Mouse (Mus musculus) inflammation-experienced regulatory T-cells, adult 6 months (primary cell): ENCODE measurements around the gene Actn4. TPM values are rescaled to one million over a fixed set of nuclear protein-coding genes. Genes with fewer than 3 reads are reported as not detected.

ENCODE experiments used
- ATAC-seq: one replicate; pipeline ENCODE4 v1.8.0; 2017
- polyA plus RNA-seq, 3 experiments: library from polyadenylated mRNA; unstranded; fragments of 100-300 nt; shearing (Covaris generic); gene quantifications; one replicate each; pipeline ENCODE4 v1.2.1; 2017

Actn4 gene
- 100 to 1,000 TPM in 1 of 3 experiments, 10 to 100 TPM in 2; 74.2 to 145 (median 93.4) TPM for polyA plus RNA-seq

DNA sequence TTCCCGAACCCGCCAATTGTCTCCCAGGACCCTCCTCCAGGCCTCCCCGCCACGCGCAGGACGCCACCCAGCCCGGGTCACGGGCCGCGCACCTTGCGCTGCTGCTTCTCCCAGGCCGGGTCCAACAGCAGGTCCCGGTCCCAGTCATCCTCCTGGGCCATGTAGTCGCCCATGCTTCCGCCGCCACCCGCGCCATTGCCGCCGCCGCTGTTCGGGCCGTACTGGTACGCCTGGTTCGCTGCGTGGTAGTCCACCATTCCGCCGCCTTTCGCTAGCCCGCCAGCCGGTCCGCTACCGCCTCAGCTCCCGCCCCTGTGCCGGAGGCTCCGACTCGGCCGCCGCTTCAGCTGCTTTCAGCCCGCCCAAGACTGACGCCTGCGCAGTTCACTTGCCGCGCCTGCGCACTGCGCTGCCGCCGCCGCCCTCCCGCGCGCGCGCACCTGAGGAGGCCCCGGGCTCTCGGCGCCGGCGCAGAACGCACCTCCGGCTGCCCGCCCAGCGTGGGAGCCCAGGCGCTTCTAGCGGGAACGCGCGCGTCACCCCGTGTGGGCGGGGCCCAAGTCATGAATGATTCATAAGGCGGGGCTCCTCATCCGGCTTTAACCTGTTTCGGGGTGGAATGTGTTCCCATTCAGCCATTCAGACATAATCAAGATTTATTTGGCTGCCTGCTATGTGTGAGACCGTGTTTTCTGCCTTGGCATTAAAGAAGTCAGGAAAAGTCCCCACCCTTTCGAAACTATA is at the start of gene Actn4:
TSS of gene Actn4 (minus strand) at position 414 of the 744 bp plus-strand sequence.
- peak; percentile 95 for ATAC-seq

DNA sequence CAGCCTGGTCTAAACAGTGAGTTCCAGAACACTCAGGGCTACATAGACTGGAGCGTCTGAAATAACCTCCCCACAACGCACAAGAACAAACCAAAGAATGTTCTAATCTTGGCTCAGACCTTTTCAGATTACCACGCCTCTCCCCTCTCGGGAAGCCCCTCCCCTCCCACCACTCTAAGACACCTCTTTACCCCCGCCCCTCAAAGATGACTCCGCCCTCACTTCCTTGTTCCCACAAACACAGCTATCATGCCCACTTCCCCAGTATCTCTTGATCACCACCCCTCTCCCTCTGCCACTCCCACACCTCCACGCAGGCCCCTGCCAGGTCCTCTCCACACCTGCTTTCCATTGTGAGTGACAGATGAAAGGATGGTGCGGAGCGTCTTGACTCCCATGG is 46.6 kb upstream of the Actn4 start:
- ATAC-seq: no peak

DNA sequence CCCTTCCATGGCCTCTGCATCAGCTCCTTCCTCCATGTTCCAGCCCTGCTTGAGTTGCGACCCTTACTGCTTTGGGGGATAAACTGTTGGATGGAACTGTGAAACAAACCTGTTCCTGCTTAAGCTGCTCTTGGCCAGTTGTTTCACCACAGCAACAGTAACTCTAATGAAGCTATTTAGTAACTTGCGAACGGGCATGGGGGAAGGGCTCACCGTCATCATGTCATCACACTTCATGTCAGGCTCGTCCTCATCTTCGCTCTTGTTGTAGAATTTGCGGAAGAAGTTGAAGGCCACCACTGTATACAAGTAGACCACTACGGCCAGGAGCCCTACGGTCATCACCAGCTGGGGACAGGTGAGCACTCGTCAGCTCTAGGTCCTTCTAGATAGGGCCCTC is 46.0 kb upstream of the Actn4 start:
- no peak for ATAC-seq

DNA sequence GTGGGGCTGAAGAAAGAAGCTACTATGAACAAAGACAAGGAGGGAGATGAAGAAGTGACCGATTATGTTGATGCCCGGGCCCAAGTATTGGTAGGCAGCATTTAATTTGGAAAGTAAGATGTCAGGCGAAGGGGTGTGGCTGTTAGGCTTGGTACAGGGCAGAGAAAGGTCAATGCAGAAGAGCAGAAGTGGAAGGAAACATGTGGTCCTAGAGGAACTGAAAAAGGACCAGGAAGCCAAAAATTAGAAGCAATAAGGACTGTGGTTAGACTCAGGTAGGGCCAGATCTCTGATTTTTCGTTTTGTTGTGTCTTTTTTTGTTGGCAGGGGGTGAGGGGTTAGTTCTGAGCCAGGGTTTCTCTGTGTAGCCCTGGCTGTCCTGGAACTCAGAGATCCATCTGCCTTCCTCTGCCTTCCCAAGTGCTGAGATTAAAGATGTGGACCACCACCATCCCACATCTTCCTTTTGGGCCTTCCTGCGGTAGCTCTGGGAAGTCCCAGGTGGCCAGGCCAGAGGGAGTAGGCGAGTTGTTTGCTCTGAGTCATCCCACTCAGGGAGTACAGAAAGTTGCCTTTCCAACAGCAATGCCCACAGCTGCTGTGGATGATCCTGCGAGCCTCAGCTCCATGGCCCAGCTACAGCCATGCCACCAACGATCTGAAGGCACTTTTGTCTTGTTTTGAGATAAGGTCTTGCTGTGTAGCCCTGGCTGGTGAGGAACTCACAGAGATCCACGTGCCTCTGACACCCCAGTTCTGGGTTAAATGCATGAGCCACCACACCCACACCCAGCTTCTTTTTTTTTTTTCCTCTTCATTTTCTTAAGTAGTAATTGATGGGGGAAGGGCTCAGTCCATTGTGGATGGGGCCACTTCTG is 45.3 kb upstream of the Actn4 start:
- no peak for ATAC-seq

DNA sequence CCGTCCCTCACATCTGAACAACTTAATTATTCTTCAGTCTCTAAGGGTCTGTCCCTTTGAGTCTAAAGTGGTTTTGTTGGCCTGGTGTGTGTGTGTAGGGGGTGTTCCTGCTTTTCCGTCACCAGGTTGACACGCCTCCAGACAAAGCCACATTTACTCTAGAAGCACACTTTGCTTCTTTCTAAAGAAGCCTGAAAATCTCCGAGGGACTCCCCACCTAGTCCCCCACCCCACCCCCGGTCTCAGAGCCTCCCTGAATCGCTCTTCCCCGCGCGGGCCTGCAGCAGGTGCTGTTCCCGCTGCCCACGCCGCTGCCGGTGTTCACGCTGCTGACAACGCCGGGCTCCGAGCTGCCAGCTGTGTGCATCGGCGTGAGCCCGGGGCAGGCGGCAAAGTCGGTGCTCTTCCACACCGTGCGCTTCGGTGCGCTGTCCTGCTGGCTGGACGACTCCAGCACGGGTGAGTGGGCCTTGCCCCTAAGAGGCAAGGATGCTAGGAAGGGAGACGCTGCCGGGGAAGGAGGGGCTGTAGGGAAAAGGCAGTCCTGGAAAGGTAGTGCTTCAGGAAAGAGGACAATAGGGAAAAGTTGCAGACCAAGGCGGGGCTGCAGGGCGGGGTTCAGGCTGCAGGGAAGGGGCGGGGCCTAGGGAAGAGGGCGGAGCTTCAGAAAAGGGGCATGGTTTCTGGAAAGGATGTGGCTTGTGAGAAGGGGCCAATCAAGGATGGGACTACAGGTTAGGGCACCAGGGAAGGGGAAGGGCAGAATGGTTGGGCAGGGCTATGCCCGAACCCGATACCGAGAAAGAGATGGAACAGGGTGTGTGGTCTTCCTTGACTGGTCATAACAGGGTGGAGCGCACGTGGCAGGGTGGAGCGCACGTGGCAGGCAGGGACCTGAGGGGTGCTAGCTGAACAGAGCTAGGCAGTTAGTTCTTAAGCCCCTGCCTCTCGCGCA is 38.8 kb upstream of the Actn4 start:
- ATAC-seq: peak; percentile 84

DNA sequence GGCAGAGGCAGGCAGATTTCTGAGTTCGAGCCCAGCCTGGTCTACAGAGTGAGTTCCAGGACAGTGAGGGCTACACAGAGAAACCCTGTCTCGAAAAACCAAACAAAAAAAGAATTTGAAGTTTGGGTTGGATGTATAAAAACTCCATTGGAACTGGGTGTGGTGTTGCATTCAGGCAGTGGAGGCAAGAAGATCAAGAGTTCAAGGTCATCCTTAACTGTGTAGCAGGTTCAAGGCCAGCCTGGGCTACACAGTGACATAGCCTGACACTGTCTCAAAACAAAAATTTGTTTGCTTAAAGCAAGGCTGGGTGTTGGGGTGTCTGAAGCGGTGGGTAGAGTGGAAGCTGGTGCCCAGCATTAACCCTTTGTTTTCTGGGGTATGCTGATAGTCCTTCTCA is 31.3 kb upstream of the Actn4 start:
- ATAC-seq: no peak

DNA sequence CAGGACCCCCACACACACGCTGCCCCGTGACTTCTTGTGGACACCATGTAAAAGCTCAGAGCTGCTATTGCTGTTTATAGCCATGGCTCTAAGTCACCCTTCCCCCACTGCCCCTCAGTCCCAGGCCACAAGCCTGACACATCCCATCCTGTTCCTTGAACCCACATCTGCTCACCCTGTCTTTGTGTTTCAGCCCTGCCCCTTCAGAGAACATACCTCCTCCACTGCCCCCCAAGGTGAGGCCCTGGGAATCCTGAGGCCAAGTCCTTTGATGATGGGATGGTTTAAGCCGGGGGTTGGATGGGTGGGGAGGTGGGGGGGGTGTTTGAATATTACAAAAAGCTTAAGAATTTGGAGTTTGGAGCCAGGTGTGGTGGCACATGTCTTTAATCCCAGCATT is 30.9 kb upstream of the Actn4 start:
- no peak for ATAC-seq

DNA sequence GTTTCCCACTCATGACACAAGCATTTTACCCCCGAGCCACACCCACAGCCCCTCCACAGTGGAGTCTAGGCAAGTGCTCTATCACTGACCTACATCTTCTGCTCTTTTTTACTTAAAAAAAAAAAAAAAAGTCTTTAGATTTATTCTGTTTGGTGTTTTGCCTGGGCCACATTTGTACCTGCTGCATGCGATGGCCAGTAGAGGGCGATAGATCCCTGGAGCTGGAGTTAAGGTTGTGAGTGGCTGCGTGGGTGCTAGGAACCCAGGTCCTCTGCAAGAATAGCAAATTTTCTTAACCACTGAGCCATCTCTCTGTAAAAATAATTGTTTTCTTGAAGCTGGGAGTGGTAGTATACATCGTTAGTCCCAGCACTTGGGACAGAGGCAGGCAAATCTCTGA is 29.5 kb upstream of the Actn4 start:
- no peak for ATAC-seq

DNA sequence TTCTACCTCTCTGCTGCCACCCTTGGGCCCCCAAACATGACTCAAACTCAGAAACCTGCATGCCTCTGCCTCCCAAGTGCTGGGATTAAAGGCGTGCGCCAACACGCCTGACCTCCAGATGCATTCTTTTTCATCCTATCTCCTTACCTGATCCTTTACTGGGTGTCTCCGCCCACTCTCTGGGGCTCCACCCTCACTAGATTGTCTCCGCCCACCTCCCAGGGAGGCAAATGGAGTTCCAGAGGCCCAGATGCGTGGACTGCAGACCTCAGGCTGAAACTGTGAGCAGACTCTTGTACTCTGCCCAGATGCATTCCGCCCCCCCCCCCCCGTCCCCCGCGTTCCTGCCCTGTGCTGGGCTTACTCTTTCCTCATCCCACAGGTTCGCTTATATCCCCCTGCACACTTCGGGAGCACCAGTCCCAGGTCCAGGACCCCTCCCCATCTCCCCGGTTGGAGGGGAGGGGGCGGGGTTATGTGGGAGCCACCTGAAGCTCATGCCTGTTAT is 28.7 kb upstream of the Actn4 start:
- no peak for ATAC-seq

DNA sequence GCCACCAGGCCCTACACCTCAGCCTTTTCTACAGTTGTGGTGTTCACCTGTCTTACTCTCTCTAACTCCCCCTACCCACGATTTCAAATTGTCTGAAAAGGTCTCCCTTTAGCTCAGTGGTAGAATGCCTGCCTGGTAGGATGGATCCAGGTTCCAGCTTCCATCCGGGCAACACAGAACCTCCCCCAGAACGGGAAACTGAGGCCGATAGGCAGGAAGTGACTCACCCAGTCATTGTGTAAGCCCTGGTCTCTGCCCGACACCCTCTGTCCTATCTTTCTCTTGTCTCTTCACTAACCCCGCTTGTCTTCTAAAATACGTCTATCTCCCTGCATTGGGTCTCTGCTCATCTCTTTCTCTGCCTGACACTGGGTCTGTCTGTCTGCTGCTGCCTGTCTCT is 23.1 kb upstream of the Actn4 start:
- ATAC-seq: no peak

DNA sequence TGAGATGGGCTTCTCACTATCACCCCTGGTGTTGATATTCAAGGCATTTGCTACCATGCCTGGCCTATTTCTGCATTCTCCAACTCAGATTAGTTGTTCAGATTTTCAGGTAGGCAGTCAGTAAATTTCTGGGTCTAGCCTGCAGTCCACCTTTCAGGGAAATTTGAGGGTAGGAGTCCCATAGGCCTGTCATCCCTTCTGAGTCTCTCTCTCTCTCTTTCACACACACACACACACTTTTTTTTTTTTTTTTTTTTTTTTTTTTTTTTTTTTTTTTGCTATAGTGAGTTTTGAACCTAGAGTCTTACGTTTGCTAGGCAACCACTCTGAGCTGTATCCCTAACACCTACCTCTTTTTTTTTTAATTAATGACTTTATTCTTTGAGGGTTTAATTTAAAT is 22.3 kb upstream of the Actn4 start:
- no peak for ATAC-seq

DNA sequence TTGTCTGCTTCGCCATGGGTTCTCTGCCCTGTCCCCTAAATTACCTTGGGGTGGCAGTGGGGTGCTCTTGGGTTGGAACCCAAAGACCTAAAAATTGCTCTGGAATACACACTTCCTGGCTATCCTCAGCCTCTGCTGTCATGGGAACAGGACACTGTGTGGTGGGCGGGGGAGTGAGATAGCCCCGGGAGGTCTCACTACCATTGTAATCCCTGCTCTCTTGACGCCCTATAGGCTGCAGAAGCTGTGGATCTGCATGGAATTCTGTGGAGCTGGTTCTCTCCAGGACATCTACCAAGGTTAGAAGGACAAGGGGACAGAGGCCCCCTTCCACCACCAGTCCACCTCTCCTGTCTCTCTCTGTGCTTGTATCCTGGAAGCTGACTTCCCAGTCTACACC is 21.7 kb upstream of the Actn4 start:
- ATAC-seq: no peak

DNA sequence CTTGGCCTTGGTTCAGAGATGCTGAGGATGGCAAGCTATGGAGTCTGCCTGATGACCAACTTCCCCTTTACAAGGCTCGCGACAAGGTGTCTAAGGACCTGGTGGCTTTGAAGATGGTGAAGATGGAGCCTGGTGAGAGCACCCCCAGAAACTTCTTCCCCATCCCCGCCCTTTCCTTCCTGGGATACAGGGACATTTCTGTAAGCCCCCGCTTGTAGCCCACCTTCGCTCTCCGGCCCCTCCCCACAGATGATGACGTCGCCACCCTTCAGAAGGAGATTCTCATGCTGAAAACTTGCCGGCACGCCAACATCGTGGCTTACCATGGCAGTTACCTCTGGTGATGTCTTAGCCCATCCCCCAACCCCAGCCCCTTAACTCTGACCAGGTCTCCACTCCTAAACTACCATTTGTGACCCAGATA is 21.0 kb upstream of the Actn4 start:
- no peak for ATAC-seq

DNA sequence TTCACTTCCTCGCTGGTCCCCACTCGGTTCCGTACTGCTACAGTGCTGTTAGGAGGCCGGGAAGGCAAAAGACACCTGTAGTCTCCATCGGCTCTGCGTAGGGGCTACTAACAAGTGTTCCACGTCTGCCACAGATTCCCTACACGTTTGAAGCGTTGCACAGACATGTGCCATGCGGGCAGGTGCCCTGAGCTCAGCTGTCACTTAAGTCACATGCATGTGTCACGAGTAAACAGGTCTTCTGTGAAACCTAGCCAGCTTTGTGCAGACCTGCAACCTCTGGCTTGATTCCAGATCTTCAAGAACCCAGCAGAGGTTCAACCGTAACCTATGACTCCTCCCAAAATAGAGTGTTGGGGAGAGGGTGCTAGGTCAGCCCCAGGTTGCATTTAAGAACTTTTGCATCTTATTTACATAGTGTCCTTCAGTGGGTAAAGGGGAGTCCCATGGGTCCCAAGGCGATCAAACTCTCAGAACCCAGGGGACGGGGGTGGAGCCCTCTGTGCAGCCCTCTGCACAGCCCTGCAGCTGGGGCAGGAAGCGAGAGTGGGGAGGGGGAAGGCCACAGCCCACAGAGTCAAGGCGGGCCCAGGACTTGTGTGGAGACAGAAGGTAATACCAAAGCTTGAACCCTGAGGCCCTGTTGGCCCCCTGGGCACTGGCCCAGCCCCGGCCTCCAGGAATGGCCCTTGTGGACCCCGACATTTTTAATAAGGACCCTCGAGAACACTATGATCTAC is 20.3 kb upstream of the Actn4 start:
- peak; percentile 80 for ATAC-seq

DNA sequence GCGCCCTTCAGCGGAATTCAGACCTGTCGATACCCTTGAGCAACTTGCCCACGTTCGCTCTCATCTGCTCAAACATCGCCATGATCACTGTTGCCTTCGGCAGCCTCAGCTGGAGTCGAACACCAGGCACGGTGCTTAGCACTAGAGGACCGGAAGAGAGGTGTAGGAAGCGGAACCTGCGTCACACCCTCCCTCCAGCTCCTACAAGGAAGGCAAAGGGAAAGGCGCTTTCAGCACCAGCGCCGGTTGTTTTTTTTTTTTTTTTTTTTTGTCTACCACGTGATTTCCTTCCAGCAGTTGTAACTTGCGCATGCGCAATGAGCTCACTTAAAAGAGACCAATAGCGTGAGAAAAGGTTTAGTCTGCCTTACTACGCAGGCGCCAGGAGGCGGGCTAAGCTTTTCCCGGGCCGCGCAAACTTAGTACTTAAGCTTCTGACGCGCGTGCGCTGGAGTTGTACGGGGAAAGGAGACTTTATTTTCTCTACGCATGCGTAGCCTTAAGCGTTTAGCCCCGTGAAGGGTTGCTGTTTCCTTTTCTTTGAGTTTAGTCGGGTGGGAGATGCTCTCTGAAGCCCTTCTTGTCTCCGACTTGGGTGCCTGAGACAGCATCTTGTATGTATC is 19.6 kb upstream of the Actn4 start, which contains the start of the genes Eif3k and Map4k1:
TSS of gene Eif3k (minus strand) at position 214 of the 623 bp plus-strand sequence.
TSS of gene Map4k1 (plus strand) at position 400 of the 623 bp plus-strand sequence.
- peak; percentile 77 for ATAC-seq

DNA sequence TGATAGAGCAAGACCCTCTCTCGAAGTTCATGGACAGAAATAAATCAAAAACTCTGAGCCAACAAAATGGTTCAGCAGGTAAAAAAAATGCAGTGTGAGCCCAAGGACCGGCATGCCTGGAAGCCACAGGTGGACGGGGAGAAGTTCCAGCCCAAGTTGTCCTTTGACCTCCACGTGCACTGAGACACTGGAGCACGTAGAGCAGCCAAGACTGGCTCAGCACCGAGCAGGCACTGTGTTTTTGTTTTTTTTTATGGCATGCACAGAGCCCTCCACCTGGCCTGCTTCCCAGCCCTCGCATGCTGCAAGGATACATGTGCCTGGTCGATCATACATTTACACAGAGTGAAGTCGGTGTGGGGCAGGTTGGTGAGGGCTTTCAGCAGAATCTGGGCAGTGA is 15.4 kb upstream of the Actn4 start:
- ATAC-seq: no peak

DNA sequence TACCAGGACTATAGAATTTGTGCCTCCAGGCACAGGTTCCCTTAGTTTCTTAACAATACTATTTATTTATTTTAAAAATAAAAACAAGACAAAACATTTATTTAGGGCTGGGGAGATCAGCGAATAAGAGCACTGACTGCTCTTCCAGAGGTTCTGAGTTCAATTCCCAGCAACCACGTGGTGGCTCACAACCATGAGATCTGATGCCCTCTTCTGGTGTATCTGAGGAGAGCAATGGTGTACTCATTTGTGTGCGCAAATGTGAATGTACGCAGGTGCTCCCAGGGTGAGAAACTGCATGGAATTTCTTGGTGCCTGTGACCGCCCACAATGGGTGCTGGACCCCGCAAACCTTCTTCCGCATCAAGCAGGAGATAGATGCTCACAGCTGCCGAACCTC is 10.9 kb upstream of the Actn4 start:
- peak; percentile 32 for ATAC-seq

DNA sequence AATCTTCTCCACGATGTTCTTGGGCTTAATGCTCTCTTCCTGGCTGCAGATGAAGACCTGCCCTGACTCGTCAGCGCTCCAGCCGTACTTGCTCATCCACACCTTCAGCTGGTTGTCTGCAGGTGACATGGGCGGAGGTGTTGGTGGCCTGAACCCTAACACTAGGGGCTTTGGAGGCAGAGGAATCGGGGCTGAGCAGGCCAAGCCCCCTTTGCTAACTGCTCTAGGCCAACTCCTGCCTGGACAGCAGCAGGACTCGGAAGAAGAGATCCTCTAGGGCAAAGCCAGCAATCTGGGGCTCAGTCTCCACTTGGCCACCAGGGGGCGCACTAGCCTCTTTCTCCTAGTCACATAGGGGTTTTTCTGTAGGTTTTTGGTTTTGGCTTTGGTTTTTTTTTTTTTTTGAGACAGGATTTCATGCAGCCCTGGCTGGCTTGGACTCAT is 10.4 kb upstream of the Actn4 start:
- peak; percentile 52 for ATAC-seq

DNA sequence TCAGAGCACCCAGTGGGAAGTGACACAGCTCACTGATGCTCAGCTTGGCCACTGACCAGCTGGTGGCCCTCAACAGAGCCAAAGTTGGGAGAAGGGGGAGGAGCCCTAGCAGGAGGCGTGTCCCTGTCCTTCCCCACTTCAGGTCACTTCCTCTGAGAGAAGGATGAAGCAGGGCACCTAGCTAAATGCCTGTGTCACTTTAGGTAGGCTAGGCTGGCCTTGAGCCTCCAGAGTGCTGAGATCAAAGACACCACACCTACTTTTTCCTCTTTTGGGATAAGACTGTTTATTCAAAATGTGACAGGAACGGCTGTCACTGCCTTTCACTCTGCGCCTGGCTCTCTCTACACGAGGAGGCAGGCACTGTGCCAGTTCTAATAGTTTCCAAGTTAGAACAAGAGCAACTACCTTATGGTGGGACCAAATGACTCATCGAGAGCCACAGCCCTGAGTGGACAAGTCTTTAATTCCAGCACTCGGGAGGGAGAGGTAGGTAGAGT is 9.7 kb upstream of the Actn4 start:
- no peak for ATAC-seq

DNA sequence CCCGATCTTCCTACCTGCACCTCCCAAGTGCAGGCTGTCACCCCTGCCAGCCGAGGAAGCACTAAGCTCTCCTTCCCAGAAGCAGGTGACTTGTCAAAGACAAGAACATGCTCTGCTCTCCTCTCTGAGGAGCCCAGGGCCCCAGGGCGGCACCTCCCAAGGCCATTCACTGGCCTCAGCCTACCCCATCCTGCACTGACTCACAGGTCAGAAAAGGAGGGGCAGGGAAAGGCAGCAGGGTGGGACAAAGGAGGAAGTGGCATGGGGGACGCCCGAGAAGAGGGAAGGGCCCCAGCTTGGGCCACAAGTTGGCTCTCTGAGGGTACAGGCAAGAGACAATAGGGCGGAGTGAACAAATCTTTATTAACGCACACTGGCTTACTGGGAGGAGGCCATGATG is 8.9 kb upstream of the Actn4 start:
- ATAC-seq: no peak
